Mouse (Mus musculus): ENCODE results near the gene Bcl7a.

Gene Bcl7a

GRCm38 (mm10) chr5:123343707-123344627, at the start of gene Bcl7a:
Gene Bcl7a (plus strand): TSS chr5:123343834.
- DNase-seq, result peak; percentile 97

DNA sequence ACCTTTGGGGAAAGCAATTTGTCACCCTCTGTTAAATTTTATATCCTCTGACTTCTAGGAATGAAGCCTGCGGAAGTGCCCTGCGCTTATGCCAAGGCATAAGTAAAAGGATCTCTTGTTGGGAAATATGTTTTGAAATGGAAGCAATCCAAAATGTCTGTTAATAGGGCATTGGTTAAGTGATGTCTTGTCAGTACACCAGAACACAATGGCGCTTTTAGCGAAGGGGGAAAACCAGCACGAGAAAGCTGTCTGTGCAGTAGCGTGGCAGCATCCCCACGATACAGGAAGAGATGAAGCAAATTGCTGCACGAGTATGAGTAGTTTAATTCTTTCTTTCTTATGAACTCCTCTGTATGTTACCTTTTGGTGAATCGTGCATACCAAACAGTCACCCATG, 49.0 kb upstream of the Bcl7a start:
- DNase-seq, result no peak

DNA sequence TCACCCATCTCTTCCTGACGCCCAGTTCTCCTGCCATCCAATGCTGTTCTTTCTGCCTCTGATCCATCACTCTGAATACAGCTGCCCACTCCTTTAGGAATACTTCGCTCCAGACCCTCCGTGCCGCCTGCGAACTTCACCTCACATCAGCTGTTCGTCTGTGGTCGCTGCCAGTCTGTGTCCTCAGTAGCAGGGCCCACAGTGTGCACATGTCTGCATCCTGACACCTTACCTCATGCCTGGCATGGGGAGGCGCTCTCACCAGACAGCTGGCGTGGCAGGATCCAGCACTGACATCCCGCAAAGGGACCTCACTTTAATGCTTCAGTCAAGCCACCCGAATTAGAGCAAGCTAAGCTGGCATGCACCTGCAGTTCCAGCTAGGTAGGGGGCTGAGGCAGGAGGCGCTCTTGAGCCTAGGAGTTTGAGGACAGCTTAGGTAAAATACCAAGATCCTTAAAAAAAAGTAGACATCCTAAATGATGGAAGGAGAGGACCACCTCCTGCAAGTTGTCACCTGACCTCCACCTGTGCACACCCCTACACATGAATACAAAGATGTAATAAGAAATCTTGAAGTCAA, 47.3 kb upstream of the Bcl7a start:
- peak; percentile 57 for DNase-seq

DNA sequence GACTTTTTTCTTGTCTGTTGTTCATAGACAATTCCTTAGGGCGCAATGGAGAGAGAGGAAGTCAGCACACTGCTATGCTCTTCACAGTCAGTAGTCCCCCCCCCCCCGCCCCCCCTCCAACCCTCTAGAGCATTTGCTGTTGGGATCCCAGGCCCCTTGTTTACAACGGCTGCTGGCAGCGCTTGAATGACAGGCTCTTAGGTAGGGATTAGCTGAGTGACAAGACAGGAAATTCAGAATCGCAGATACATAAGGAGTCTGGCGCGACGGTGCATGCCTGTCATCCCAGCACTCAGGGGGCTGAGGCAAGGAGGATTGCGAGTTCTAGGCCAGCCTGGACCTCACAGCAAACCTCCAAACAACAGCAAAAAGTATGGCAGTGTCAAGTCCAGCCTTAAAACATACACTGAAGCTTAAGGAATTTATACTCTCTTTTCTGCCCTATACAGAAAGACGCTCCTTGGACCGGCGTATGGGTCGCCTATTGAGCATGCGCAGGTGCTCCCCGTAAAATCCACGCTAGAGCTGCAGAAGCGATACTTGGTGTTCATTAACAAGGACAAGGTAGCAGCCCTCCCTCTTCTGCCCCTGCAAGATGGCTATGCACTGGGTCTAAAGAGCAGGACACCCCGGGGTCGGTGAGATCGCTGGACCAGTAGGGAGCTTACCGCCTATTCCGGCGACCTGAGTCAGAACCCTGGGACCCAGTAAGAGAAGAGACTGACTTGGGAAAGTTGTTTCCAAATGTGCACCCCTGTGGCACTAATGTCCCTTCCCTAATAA, 46.5 kb upstream of the Bcl7a start:
- DNase-seq, result peak; percentile 56

DNA sequence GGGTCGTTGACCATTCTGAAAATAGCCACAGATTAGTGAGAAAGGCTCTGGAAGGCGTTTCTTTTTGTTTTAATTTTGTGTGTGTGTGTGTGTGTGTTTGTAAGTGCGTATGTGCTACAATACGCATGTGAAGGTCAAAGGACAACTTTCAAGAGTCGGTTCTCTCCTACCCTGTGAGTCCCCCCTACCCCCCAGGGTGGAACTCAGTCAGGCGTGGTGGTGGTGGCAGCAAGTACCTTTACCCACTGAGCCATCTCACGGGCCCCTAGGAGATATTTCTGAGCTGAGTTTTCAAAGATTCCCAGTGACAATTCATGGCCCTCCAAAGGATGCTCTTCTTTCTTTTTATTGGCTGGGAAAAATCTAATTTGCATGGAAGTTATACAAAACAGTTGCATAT, 45.8 kb upstream of the Bcl7a start:
- no peak for DNase-seq

- peak; percentile 53 for DNase-seq
Observed at GRCm38 (mm10) chr5:123298526-123298925, 45.1 kb upstream of the Bcl7a start.

DNA sequence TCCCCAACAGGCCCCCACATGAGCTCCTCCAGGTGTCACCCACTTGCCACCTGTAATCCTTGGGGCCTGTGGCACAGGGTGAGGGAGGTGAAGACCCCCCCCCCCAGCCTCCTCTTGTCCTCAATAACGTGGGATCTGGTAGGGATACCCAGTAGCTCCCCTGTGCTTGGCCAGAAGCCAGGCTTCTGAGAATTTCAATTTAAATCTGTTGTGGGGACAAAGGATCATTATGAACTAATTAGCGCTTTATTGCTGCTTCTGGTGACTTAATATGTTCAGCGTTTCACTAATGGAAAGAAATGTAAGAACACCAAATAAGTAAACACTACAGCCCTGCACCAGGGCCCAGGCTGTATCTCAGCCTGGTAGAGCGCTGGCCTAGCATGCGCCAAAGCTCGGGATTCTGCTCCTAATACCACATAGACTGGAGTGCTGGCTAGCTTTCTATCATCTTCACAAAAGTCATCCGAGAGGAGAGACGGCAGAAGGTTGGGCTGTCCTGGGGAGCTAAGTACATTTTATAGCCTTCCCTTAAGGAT, 43.1 kb upstream of the Bcl7a start:
- DNase-seq, result peak; percentile 89

- DNase-seq, result peak; percentile 95
Observed at GRCm38 (mm10) chr5:123301780-123302521, 41.7 kb upstream of the Bcl7a start.

DNA sequence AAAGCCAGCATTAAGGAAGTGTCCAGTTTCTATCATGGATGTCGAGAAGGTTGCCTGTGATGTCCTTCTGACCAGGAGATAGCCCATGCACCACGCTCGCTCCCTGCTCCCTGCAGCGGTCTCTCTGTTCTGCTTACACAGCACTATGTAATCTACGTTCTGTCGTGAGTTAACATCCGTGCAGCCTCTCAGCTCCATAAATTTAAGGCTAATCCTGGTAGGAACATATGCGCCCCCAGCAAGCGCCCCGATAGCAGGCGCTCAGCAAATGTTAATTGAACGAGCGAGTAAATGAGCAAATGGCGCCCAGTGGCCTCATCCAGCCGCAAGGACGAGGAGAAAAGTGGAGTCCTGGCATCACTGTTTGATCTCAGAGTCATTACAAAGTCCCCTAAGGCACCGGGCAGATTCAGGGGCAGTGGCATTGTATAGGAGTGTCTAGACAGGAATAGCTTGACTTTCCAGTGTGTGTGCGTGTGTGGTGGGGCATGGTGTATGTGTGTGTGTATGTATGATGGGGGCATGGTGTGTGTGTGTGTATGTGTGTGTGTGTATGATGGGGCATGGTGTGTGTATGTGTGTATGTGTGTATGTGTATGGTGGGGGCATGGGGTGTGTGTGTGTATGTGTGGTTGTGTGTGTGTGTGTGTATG, 35.9 kb upstream of the Bcl7a start:
- no peak for DNase-seq

DNA sequence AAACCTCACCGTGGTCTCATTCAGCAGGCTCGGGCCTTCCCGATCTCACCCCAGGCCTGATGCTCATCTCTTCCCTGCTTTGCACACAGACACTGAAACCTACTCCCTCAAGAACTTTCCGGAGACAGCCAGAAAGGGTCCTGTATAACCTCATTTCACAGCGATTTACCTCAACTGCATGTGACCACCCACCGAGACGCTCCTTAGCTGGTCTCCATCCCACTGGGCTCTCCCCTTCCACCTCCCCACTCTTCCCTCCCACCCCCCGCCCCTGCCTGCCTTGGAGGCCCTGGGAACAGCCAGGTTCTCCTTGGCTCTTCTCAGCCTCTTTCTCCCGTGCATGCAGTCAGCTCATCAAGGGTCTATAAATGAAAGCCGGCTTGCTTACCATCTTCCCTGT, 33.8 kb upstream of the Bcl7a start:
- peak; percentile 55 for DNase-seq

DNA sequence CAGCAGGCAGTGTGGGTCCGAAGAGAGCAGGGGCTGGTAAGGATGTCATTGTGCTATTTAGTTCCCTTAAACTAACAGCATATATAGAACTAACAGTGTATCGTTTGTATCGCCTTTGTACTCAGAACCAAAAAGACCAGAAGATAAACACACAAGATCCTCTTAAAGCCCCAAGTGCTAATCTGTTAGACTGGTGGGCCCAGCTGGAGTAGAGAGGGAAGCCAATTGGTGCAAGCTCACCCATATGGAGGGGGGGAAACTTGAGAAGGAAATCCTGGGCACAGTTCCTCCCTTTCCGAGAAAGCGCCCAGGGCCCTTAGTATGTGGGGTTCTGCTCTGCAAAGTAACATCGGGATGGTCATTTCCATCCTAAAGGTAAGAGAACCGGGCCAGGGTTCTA, 33.4 kb upstream of the Bcl7a start:
- peak; percentile 74 for DNase-seq

DNA sequence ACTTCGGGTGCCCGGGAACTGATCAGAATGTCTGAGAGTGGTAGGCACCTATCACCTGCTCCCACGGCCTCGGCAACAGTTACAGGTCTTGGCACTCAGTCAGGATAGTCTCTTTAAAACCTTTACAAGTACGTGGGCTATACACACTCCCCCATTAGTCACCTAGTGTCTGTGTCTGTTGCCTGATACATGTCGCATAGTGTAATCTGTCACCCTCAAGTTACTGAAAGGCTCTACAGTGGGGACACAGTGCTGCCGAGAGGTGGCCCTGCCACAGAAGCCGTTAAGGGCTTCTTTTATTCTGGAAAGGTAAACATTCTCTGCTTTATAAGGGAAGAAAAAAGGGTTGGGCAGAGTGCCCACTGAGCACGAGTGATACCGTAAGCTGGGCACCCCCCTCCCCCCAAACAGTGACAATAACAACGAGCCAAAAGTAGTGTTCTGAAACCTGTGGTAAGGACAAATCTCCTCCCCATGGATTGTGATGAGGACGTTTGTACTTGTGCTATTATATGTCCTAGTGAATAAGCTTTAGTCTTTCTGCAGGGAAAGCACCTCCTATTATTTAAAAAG, 30.5 kb upstream of the Bcl7a start:
- no peak for DNase-seq

- DNase-seq, result no peak
Observed at GRCm38 (mm10) chr5:123313851-123314380, 29.7 kb upstream of the Bcl7a start.

DNA sequence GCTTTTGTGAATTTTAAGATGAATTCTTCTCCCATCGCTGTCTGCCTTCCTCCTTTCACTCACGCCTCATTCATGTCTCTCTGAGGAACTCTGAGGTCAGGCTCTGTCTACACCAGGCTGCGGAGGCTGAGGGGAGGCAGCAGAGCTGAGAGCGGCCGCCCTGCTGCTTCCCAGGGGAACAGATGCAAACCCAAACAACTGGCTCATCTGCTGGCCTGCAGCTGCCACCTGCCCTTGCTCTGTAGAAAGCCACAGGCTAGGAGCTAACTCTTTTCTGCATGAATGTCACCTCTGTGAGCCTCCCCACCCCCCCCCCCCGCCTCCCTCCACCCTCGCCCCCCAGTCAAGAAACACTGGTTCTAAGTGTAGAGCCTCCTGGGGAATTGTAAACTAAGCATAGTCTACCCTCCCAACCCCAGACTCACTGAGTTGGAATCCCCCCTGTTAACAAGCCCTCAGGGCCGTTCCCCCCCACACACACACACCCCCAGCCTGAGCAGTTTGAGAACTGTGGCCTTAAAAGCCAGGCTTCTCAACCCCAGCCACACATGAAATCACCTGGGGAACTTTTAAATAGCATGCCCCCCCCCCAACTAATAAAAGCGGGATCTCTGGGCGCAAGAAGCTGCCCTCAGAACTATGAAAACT, 28.3 kb upstream of the Bcl7a start:
- DNase-seq, result peak; percentile 53

- no peak for DNase-seq
Observed at GRCm38 (mm10) chr5:123317992-123318391, 25.6 kb upstream of the Bcl7a start.

DNA sequence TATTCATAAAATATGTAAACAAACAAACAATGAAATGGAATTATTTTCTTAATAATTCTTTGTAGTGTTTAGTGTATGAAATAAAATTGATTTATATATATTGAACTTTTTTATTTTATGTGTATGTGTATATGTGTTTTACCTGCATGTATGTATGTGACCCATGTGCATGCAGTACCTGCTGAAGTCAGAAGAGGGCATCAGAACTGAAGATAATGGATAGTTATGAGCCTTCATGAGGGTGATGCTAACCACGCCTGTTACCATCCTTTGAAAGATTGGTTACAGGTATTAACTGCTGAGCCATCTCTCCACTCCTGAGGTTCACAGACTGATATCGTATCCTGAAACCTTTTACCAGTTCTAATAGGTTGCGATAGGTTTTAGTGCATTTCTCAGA, 23.5 kb upstream of the Bcl7a start:
- DNase-seq, result no peak

- DNase-seq, result peak; percentile 75
Observed at GRCm38 (mm10) chr5:123324242-123324641, 19.4 kb upstream of the Bcl7a start.

DNA sequence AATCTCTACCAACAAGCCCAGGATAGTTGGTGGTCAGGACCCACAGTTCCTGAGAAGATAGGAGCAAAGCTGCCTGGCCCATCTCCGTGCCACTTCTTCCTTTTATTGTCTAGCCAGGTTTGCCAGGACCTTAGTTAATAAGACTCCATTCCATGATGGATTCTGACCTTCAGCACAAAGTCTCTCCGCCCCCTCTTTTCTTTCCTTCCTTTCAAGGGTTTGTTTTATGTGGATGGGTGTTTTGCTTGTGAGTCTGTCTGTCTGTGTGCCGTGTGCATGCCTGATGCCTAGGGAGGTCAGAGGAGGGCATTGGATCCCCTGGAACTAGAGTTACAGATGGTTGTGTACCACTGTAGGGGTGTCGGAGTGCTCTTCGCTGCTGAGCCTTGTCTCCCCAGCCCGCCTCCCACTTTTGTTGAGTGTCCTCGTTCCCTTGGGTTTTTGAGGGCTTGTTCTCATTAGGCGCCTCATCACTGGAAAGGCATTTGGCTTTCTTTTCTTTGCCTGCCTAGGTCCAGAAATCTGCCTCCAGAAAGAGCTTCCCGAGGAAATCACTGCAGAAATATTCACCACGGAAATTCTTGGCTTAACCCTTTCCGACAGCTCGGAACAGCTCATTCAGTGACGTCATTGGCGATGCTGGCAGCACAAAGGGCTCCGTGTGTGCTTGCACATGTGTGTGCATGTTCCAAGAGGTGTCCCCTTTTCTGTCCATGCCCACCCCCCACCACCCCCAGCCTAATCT, 17.5 kb upstream of the Bcl7a start:
- DNase-seq, result peak; percentile 59

- DNase-seq, result no peak
Observed at GRCm38 (mm10) chr5:123326751-123327148, 16.9 kb upstream of the Bcl7a start.

- DNase-seq, result no peak
Observed at GRCm38 (mm10) chr5:123327686-123328085, 15.9 kb upstream of the Bcl7a start.

All from retina, postnatal 1 day (tissue).